Mouse (Mus musculus) retina, postnatal 7 days (tissue): ENCODE measurements around the gene Tenm2.
A peak's percentile ranks its signal among the peaks of the same experiment; 100 is the strongest.

Experiments used
- DNase-seq: peaks from one replicate; pipeline ENCODE4 v3.0.0-alpha.2; 2012; ENCODE audit warnings: low read depth, low spot score

The Tenm2 gene

GRCm38 (mm10) chr11:36362514-36362913, 873.2 kb downstream of the Tenm2 start:
- no peak for DNase-seq

- no peak for DNase-seq
Measured at GRCm38 (mm10) chr11:36353252-36353651, 882.5 kb downstream of the Tenm2 start.

- no peak for DNase-seq
Measured at GRCm38 (mm10) chr11:36351752-36352151, 884.0 kb downstream of the Tenm2 start.

- DNase-seq = no peak
Measured at GRCm38 (mm10) chr11:36351341-36351740, 884.4 kb downstream of the Tenm2 start.

DNA sequence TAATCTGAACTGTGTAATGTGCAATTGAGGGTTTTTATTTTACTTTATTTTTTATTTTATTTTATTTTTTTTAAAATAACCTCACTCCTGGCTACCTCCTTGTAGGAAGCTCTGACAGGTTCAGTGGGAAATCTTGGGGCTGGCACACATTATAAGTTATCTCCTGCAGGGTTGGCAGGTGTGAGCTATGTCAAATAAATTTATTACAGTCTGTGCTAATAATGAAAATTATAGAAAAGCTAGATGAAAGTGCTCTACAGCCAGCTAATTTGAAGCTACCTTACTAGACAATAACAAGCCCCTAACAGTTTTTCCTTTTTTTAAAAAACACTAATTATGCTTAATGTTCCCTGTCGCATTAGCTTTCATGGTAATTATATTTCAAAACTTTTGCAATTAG, 885.5 kb downstream of the Tenm2 start:
- no peak for DNase-seq

- no peak for DNase-seq
Measured at GRCm38 (mm10) chr11:36349856-36350255, 885.9 kb downstream of the Tenm2 start.

GRCm38 (mm10) chr11:36341799-36342198, 894.0 kb downstream of the Tenm2 start:
- DNase-seq = no peak

DNA sequence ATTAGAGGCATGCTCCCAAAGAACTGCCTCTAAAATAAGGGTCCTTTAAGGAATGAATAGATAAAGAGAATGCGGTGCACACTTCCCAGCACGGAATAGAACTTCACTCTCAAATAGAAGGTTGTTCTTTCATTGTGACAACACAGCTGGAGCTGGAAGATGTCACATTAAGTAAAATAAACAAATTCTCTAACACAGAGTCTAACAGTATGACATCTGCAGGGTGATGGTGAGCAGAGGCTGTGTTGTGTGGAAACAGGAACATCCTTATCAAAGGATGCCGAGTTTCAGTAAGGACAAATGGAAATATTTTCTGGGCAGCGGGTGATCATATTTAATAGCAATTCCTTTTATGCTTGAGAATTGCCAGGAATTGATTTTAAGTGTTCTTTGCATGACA, 897.3 kb downstream of the Tenm2 start:
- no peak for DNase-seq

DNA sequence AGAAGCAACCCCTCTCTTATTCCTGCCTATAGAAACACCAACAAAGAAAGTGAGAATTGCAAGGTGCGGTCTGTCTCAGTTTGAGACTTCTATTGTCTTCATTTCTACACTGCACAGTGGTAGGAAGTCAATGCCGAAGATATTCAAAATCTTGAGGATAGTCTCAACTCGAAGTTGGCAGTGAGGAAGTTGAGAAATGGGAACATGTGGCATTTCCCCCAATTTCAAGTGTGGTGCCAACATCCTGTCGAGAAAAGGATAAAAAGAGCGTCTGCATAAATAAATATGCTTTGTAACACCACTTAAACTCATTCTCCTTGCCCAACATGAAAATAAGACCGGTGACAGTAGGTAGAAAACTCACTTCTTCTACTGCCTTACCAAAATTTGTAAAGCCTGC, 898.7 kb downstream of the Tenm2 start:
- DNase-seq = no peak

DNA sequence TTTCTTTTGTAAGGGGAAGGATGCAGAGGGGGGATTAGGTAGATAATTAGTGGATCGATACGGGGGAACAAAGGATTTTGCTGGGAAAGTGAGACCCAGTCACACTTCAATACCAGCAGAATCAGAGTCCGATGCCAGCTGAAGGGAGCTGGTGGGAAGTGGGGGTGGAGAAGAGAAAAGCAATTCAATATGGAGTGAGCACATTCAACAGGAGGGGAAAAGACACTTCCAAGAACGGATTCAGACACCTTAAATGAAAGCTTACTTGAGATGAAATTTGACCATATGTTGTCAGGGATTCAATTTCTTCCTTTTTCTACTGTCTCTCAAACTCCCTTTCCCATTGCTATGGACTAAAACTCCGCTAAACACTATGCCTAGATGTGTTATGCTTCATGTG, 900.6 kb downstream of the Tenm2 start:
- DNase-seq = no peak

DNA sequence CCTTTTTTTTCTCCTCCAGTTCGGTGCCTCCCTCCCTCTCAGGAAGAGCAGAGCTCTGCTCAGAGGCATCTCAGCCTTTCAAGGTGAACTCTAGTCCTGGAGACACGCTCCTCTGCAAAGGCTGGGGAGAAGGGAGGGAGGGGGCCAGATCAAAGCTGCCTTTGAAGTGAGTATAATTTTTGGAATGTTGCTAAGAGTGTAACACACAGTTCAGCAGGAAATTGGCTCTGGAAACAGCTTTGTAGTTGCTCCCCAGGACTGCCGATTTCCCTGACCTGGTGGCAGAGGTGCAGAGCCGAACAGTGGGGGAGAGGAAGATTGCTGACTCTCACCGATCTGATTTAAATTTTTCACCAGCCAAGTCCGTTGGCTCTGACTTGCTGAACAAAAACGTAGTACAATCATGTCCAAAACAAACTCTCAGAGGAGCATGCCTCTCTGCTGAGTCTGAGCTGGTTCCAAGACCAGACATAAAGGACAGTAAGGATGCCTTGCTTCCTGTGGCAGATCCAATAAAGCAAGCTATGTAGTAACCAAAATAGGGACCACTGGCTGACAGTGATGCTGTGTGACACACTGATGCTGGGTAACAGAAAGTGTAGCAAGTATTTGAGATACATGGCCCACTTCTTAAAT, 901.5 kb downstream of the Tenm2 start:
- no peak for DNase-seq

GRCm38 (mm10) chr11:36332222-36332621, 903.5 kb downstream of the Tenm2 start:
- DNase-seq = no peak

- DNase-seq = no peak
Measured at GRCm38 (mm10) chr11:36331408-36332178, 904.2 kb downstream of the Tenm2 start.

GRCm38 (mm10) chr11:36327243-36327642, 908.5 kb downstream of the Tenm2 start:
- no peak for DNase-seq

GRCm38 (mm10) chr11:36309317-36309716, 926.4 kb downstream of the Tenm2 start:
- DNase-seq = no peak

DNA sequence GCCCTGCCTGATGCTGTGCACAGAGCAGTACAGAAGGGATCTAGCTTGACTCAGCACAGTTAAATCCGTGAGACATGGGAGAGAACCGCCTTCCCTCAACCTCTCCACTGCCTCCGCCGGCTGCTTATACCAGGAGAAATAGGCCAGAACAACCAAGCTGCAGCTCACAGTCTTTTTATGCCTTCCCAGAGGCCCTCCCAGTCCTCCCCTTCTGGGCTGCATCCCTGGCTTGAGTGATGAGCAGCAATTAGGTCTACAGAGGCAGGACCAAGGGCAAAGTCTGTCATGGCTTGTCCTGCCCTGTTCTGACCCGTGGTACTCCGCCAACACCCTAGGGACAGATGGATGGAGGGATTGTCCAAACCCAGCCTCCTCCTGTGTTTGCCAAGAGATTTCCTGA, 928.5 kb downstream of the Tenm2 start:
- no peak for DNase-seq

DNA sequence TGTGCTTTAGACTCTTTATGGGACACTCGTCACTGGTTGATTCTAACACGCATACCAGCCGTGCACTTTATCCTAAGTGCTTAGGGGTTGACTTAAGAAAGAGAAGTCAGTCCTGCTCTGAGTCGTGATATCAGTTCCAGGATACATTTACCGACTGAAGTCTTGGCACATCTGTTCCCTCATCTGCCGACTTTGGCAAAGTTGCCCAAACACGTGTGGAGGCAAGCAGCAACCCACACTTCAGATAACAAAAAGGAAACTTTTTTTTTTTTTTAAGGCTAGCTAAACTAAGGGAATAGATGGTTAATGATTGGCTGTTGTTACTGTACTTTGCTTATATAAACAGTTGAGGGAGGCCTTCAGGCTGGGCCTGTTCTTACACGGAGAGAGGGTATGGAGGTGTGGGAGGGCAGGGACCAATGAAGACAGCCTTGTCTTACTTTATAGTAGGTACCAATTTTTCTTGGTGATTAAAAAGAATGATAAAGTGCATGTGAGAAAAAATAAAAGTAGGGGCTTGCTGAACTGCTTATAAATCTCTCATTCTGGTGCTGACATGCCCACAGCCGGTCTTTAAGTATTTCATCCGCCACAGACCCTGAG, 930.3 kb downstream of the Tenm2 start:
- no peak for DNase-seq

- peak; percentile 2 for DNase-seq
Measured at GRCm38 (mm10) chr11:36302913-36303371, 932.8 kb downstream of the Tenm2 start.

- no peak for DNase-seq
Measured at GRCm38 (mm10) chr11:36302096-36302495, 933.7 kb downstream of the Tenm2 start.

DNA sequence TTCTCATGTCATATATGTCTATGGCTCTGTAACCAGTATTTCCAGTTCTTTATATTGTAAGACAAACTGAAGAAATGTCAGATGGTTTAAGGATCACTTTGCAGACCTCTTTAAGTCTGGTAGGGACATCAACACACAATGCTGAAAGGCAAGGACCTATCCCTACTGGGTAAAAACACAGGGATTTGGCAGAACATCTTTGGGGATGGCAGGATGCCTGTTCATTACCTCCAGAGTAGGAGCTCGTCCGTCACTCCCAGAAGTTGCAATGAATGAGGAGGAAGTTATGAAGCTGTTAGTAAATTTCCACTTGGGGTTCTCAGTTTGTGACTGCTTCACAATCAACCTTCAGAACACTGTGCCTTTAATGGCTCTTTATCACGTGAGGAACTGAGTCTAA, 939.2 kb downstream of the Tenm2 start:
- DNase-seq = no peak

DNA sequence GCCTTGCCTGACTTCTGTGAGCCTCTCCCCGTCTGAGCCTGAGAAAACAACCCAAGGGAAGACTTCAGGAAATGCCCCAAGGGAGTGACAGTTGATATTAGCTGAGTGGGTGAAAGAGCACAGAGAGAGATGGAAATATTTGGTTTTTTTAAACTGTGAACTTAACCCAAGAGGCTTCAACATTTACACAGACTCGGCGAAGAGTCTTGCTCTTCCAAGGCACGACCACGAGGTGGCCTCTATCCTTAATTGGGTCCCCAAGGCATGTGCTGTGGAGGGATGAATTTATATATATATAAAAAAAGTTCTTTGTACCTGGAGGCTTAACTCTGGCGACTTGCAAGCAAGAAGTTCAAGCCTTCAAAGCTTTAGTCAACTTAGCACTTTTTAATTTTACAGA, 943.6 kb downstream of the Tenm2 start:
- no peak for DNase-seq

DNA sequence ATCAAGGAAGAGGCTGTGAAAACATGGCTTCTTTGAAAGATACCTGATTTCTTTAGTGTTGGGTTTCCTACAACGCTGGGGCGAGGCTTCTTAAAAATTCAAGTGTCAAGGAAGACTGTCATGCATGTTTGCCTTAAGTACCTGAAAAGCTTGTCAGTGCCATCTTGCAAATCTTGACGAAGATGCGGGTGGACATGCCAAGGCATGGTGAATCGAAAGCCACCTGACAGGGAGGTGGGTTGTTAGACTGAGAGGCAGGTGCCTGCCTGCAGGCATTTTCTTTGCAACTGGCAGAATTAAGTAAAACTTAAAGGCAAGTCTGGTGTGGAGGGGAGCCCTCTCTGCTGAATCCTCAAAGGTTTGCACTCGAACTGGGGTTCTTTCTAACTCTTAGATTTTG, 949.5 kb downstream of the Tenm2 start:
- no peak for DNase-seq

GRCm38 (mm10) chr11:36280533-36280932, 955.2 kb downstream of the Tenm2 start:
- DNase-seq = no peak
